Mouse (Mus musculus) G1E (cell line): ENCODE measurements around the gene Cmip.

ENCODE experiments used
- CTCF ChIP-seq: IDR thresholded peaks from 2 replicates; pipeline ENCODE4 v1.5.1; 2012; ENCODE audit warnings: low read depth, low read length, inconsistent platforms, mixed read lengths
- GATA1 ChIP-seq: IDR thresholded peaks from 2 replicates; pipeline ENCODE4 v1.6.1; 2012; ENCODE audit warnings: borderline replicate concordance, low read length, inconsistent platforms, mixed read lengths
- POLR2AphosphoS5 ChIP-seq: IDR thresholded peaks from 2 replicates; pipeline ENCODE4 v1.6.1; 2012; ENCODE audit warnings: low read depth, low read length, inconsistent platforms; ENCODE audit not compliant: insufficient replicate concordance
- TAL1 ChIP-seq: conservative IDR thresholded peaks from 2 replicates; pipeline ENCODE4 v1.6.1; 2012; ENCODE audit warnings: low read depth, low read length, inconsistent platforms, mixed read lengths

- TF ChIP-seq CTCF: no peak
- no peak for TF ChIP-seq POLR2AphosphoS5
- TF ChIP-seq GATA1: no peak
- no peak for TF ChIP-seq TAL1
Measured at GRCm38 (mm10) chr8:117342735-117343385, 86.0 kb downstream of the Cmip start.
